Mouse (Mus musculus) limb, embryonic 14.5 days (tissue): Measurements from ENCODE around the gene Tagln2. TPM values are rescaled to one million over a fixed set of nuclear protein-coding genes. Genes with fewer than 3 reads are reported as not detected.

Source experiments
- ATAC-seq: fragments of 200-750 bp; cut with Nextera tagmentation; 2 replicates; pipeline ENCODE4 v1.8.0; 2017; ENCODE audit warnings: low read depth, moderate number of reproducible peaks, moderate TSS enrichment; ENCODE audit not compliant: low FRiP score
- DNase-seq: peaks from one replicate; pipeline ENCODE4 v3.0.0-alpha.2; 2015; ENCODE audit warnings: low spot score
- H3K27ac ChIP-seq: fragments of 300-500 bp; sonication (generic); replicated peaks from 2 replicates; pipeline ENCODE4 v1.5.1; 2014; ENCODE audit warnings: low read depth, mild to moderate bottlenecking, low read length, moderate library complexity, mixed read lengths
- H3K27me3 ChIP-seq: fragments of 300-500 bp; sonication (generic); 2 replicates; pipeline ENCODE4 v1.6.1; 2014; ENCODE audit warnings: low read length, mixed read lengths; ENCODE audit not compliant: control insufficient read depth, insufficient read depth
- H3K36me3 ChIP-seq: fragments of 300-500 bp; sonication (generic); 2 replicates; pipeline ENCODE4 v1.6.1; 2014; ENCODE audit warnings: mild to moderate bottlenecking, low read length, moderate library complexity, mixed read lengths; ENCODE audit not compliant: control insufficient read depth, insufficient read depth
- H3K4me1 ChIP-seq: fragments of 300-500 bp; sonication (generic); 2 replicates; pipeline ENCODE4 v1.6.1; 2014; ENCODE audit warnings: antibody characterized with exemption, low read length, mixed read lengths; ENCODE audit not compliant: control insufficient read depth, insufficient read depth
- H3K4me2 ChIP-seq: fragments of 300-500 bp; sonication (generic); replicated peaks from 2 replicates; pipeline ENCODE4 v1.6.1; 2014; ENCODE audit warnings: low read depth, mild to moderate bottlenecking, low read length, moderate library complexity; ENCODE audit not compliant: severe bottlenecking
- H3K4me3 ChIP-seq: fragments of 300-500 bp; sonication (generic); replicated peaks from 2 replicates; pipeline ENCODE4 v1.5.1; 2014; ENCODE audit warnings: low read length
- H3K9ac ChIP-seq: fragments of 300-500 bp; sonication (generic); 2 replicates; pipeline ENCODE4 v1.6.1; 2014; ENCODE audit warnings: mild to moderate bottlenecking, low read depth, low read length, moderate library complexity; ENCODE audit not compliant: severe bottlenecking
- H3K9me3 ChIP-seq: fragments of 300-500 bp; sonication (generic); 2 replicates; pipeline ENCODE4 v1.6.1; 2016; ENCODE audit warnings: low read length; ENCODE audit not compliant: control insufficient read depth
- POLR2A ChIP-seq: fragments of 200-500 bp; IDR thresholded peaks from 2 replicates; pipeline ENCODE4 v1.8.0; 2012; ENCODE audit warnings: inconsistent platforms, mild to moderate bottlenecking, moderate library complexity, borderline replicate concordance; ENCODE audit not compliant: insufficient read depth, insufficient read length; ENCODE audit errors: extremely low read depth
- WGBS: fragments of 180-500 bp; shearing (Covaris S2); extraction: QIAGEN DNeasy Blood & Tissue Kit; methylation state at CpG from one replicate; pipeline ENCODE4 v1.1.7; 2014; 5-methylcytosine and 5-hydroxymethylcytosine counted together
- polyA plus RNA-seq, 2 experiments: library from polyadenylated mRNA; depleted of rRNA in 1 of 2; stranded (reverse) in 1 of 2; unstranded in 1 of 2; fragments of >200 nt; fragmentation: Nextera tagmentation in 1 of 2; extraction: Ambion mirVana in 1 of 2; gene quantifications; 2 replicates each; pipeline versions ENCODE4 v1.2.1 to v1.2.3; 2012 to 2014

The Tagln2 gene
- polyA plus RNA-seq, 2 experiments = 134 to 155 TPM

DNA sequence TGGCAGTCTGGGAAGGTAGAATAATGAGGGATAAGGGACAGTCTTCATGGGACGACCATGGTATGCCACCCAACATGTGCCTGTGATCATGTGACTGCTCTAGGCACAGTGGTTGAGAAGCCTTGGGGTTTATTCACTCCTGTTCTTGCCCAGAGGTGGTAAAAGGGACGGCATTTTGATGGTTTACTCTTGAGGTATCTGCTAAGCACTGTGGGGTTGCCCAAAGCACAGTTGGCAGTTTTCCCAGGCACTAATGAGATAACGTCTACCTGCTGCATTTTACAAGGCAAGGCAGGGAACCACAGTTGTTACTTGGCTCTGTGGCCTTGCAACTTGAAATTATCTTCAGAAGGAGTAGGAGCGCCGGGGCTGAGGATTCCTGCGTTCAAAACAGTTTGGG lies 40.0 kb downstream of the Tagln2 start:
- Histone ChIP-seq H3K4me1 (peaks cover 8% of the 10 kb centered on the region), H3K27me3 (0 out of 2 replicates have a peak, but pooled peaks cover 4% of the 10 kb centered on the region), H3K4me2 (no peak overlapping the region), H3K4me3 (no peak overlapping the region), H3K9ac (no peak overlapping the region), H3K36me3 (no peaks in the 10 kb centered on the region), H3K9me3 (no peaks in the 10 kb centered on the region), H3K27ac (no peak overlapping the region)
- TF ChIP-seq POLR2A = no peak
- DNase-seq (no peak), ATAC-seq (no peak)
- 27% methylated on average over 6 of the region's 6 CpGs for whole genome bisulfite sequencing

DNA sequence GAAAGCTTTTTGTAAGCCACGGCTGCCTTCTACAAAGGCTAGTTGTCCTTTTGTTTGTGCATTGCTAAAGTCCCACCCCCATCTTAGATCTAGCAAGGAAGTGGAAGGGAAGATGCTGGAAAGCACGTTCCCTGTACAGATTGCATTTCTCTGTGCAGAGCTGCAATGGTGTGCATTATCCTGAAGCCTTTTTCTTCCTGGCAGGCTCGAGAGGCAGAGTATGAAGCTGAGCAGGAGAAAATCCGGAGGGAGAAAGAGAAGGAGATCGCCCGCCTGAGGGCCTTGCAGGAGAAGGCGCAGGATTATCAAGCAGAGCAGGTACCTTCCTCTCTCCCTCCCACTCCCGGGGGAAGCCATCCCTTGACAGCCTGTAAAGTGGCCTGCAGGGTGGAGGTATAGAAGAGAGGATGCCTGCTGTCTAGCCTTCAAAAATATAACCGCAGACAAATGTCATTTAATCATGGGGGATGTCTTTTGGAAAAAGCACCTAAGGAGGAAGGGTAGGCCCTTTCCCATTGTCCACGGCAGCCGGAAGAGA lies 40.5 kb downstream of the Tagln2 start:
- Histone ChIP-seq H3K4me1 (peaks cover 8% of the 10 kb centered on the region), H3K36me3 (no peaks in the 10 kb centered on the region), H3K4me2 (no peak overlapping the region), H3K27me3 (0 out of 2 replicates have a peak, but pooled peaks cover 4% of the 10 kb centered on the region), H3K9ac (no peak overlapping the region), H3K4me3 (no peak overlapping the region), H3K27ac (no peak overlapping the region), H3K9me3 (no peaks in the 10 kb centered on the region)
- WGBS = 57% methylated on average over 11 of the region's 11 CpGs
- ATAC-seq = no peak
- no peak for TF ChIP-seq POLR2A
- no peak for DNase-seq

DNA sequence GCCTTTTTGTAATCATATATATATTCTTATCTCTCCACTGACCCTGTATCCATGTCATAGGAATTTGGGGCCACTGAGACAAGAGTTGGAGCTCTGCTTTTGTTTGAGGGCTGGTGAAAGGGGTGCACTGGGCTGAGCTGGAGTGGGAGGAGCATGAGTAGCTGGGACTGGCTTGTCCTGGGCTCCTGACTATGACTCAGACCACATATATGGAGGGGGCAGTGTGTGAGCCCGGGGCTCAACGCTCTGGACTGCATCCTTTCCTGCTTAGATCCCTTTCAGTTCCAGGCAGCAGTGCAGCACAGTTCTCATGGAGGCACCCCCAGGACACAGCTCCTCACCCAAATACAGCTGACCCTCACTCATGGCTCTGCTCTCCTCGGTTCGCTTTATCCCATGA lies 46.2 kb downstream of the Tagln2 start:
- peaks cover 15% of the 10 kb centered on the region for H3K4me1 ChIP-seq
- no peak for ATAC-seq
- H3K27me3 ChIP-seq = 0 out of 2 replicates have a peak, but pooled peaks cover under 1% of the 10 kb centered on the region
- no peaks in the 10 kb centered on the region for H3K9me3 ChIP-seq
- H3K9ac ChIP-seq = no peak overlapping the region
- H3K4me2 ChIP-seq = no peak overlapping the region
- no peak for TF ChIP-seq POLR2A
- H3K36me3 ChIP-seq = no peaks in the 10 kb centered on the region
- no peak for DNase-seq
- WGBS = 90% methylated on average over 4 of the region's 4 CpGs
- no peak overlapping the region for H3K27ac ChIP-seq
- H3K4me3 ChIP-seq = no peak overlapping the region

DNA sequence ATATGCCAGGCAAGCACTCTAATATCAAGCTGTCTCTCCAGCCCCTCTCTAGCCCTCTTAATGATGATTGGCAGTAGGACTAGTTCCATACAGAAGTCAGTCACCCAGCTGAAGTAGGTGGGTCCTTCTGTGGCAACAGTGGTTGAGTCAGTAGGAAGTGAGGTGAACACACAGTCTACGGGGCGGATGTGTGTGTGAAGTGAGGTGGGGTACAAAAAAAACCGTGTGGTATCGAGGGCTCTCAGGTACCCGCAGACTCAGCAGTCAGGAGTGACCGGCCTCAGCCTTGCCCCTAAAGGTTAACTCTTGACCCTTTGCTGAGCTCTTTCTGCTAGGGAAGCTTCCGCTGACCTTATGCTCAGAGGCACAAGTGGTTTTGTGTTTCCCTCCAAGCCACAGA lies 48.7 kb downstream of the Tagln2 start:
- ATAC-seq = no peak
- no peaks in the 10 kb centered on the region for H3K36me3 ChIP-seq
- WGBS = 54% methylated on average over 6 of the region's 7 CpGs

DNA sequence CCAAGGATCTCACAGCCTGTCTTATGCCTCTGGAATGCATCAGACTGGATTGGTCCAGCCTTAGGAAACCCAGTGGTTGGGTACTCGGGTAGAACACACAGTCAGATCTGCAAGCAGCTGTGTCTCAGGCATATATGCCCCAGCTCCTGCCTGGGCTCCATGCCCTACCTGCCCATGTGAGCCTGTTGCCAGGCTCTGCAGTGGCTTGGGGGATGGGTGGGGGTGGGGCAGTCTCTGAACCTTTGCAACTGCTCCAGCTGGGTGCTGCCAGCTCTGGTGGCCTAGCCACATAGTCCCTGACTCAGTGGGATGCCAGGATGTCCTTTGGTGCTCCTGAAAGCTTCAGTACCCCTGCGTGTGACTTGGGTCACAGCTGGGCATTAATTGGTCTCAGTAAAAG lies 49.5 kb downstream of the Tagln2 start:
- H3K27me3 ChIP-seq = no peaks in the 10 kb centered on the region
- no peak for DNase-seq
- H3K4me3 ChIP-seq = no peak overlapping the region
- no peaks in the 10 kb centered on the region for H3K9me3 ChIP-seq
- no peak for TF ChIP-seq POLR2A
- WGBS = 15% methylated on average over 2 of the region's 2 CpGs
- no peak for ATAC-seq
- peaks cover 17% of the 10 kb centered on the region for H3K4me1 ChIP-seq
- H3K9ac ChIP-seq = no peak overlapping the region
- no peak overlapping the region for H3K27ac ChIP-seq
- H3K36me3 ChIP-seq = no peaks in the 10 kb centered on the region
- no peak overlapping the region for H3K4me2 ChIP-seq

More for the DNA sequence above, 48.7 kb downstream of the Tagln2 start:
- Histone ChIP-seq H3K9me3 (no peaks in the 10 kb centered on the region), H3K27me3 (no peaks in the 10 kb centered on the region), H3K4me2 (no peak overlapping the region), H3K9ac (no peak overlapping the region), H3K4me3 (no peak overlapping the region), H3K27ac (no peak overlapping the region), H3K4me1 (peaks cover 17% of the 10 kb centered on the region)
- no peak for DNase-seq
- no peak for TF ChIP-seq POLR2A
